Mouse (Mus musculus) limb, embryonic 15.5 days (tissue): ENCODE measurements at regions not wholly inside any gene's neighbourhood (a gene's known extent, or its start where the extent isn't known, plus 50 kb on each side); places are given as distances from the start of the nearest gene placed in this dataset.

Source experiments
- ATAC-seq: fragments of 200-750 bp; cut with Nextera tagmentation; 2 replicates; pipeline ENCODE4 v1.8.0; 2017; ENCODE audit warnings: low read depth, moderate TSS enrichment; ENCODE audit not compliant: insufficient number of reproducible peaks, low FRiP score, low TSS enrichment
- H3K27ac ChIP-seq: fragments of 300-500 bp; sonication (generic); 2 replicates; pipeline ENCODE4 v1.5.1; 2015; ENCODE audit warnings: moderate library complexity, mild to moderate bottlenecking, inconsistent platforms
- H3K27me3 ChIP-seq: fragments of 300-500 bp; sonication (generic); 2 replicates; pipeline ENCODE4 v1.6.1; 2015; ENCODE audit warnings: inconsistent platforms
- H3K36me3 ChIP-seq: fragments of 300-500 bp; sonication (generic); 2 replicates; pipeline ENCODE4 v1.6.1; 2015; ENCODE audit warnings: inconsistent platforms
- H3K4me1 ChIP-seq: fragments of 300-500 bp; sonication (generic); 2 replicates; pipeline ENCODE4 v1.6.1; 2015; ENCODE audit warnings: inconsistent platforms
- H3K4me2 ChIP-seq: fragments of 300-500 bp; sonication (generic); 2 replicates; pipeline ENCODE4 v1.6.1; 2015; ENCODE audit warnings: mild to moderate bottlenecking, inconsistent platforms
- H3K4me3 ChIP-seq: fragments of 300-500 bp; sonication (generic); 2 replicates; pipeline ENCODE4 v1.5.1; 2015; ENCODE audit warnings: mild to moderate bottlenecking, inconsistent platforms
- H3K9ac ChIP-seq: fragments of 300-500 bp; sonication (generic); 2 replicates; pipeline ENCODE4 v1.6.1; 2015; ENCODE audit warnings: inconsistent platforms
- H3K9me3 ChIP-seq: fragments of 300-500 bp; sonication (generic); 2 replicates; pipeline ENCODE4 v1.6.1; 2016; ENCODE audit warnings: inconsistent platforms
- WGBS: fragments of 180-500 bp; shearing (Covaris S2); methylation state at CpG from one replicate; pipeline ENCODE4 v1.1.7; 2015; 5-methylcytosine and 5-hydroxymethylcytosine counted together

GRCm38 (mm10) chr2:171858894-171859293 is 184.4 kb downstream of the Cbln4 start:
- no peak for ATAC-seq
- WGBS, result 73% methylated on average over 5 of the region's 5 CpGs

GRCm38 (mm10) chr2:171856491-171856890 is 186.8 kb downstream of the Cbln4 start:
- Histone ChIP-seq H3K4me1 (no peaks in the 10 kb centered on the region), H3K4me2 (no peak overlapping the region), H3K36me3 (no peaks in the 10 kb centered on the region), H3K9me3 (no peaks in the 10 kb centered on the region), H3K27ac (no peak overlapping the region), H3K27me3 (no peaks in the 10 kb centered on the region), H3K9ac (no peak overlapping the region), H3K4me3 (no peak overlapping the region)
- 82% methylated on average over 8 of the region's 8 CpGs for WGBS
- ATAC-seq, result no peak

More at GRCm38 (mm10) chr2:171858894-171859293, 184.4 kb downstream of the Cbln4 start:
- no peaks in the 10 kb centered on the region for H3K9me3 ChIP-seq
- H3K4me3 ChIP-seq, result no peak overlapping the region
- H3K27ac ChIP-seq, result no peak overlapping the region
- H3K36me3 ChIP-seq, result no peaks in the 10 kb centered on the region
- no peak overlapping the region for H3K4me2 ChIP-seq
- no peak overlapping the region for H3K9ac ChIP-seq
- H3K27me3 ChIP-seq, result no peaks in the 10 kb centered on the region
- H3K4me1 ChIP-seq, result no peaks in the 10 kb centered on the region

- Histone ChIP-seq H3K9ac (no peak overlapping the region), H3K4me2 (no peak overlapping the region), H3K9me3 (no peaks in the 10 kb centered on the region), H3K4me1 (no peaks in the 10 kb centered on the region), H3K27me3 (no peaks in the 10 kb centered on the region), H3K36me3 (no peaks in the 10 kb centered on the region), H3K27ac (no peak overlapping the region), H3K4me3 (no peak overlapping the region)
- no peak for ATAC-seq
- 45% methylated on average over 4 of the region's 4 CpGs for WGBS
These were observed 196.3 kb downstream of the Cbln4 start for GRCm38 (mm10) chr2:171846826-171847492.

GRCm38 (mm10) chr2:171840058-171840713 is 203.1 kb downstream of the Cbln4 start:
- Histone ChIP-seq H3K27me3 (no peaks in the 10 kb centered on the region), H3K4me3 (no peak overlapping the region), H3K27ac (no peak overlapping the region), H3K36me3 (no peaks in the 10 kb centered on the region), H3K4me2 (no peak overlapping the region), H3K4me1 (0 out of 2 replicates have a peak, but pooled peaks cover 3% of the 10 kb centered on the region), H3K9ac (no peak overlapping the region), H3K9me3 (no peaks in the 10 kb centered on the region)
- 52% methylated on average over 14 of the region's 14 CpGs for WGBS
- ATAC-seq, result no peak

- no peaks in the 10 kb centered on the region for H3K36me3 ChIP-seq
- no peak overlapping the region for H3K4me2 ChIP-seq
- no peak overlapping the region for H3K27ac ChIP-seq
- no peaks in the 10 kb centered on the region for H3K27me3 ChIP-seq
- H3K9me3 ChIP-seq, result no peaks in the 10 kb centered on the region
- H3K9ac ChIP-seq, result no peak overlapping the region
- ATAC-seq, result no peak
- H3K4me3 ChIP-seq, result no peak overlapping the region
- H3K4me1 ChIP-seq, result no peaks in the 10 kb centered on the region
- 80% methylated on average over 6 of the region's 6 CpGs for WGBS
These were observed 221.1 kb downstream of the Cbln4 start for GRCm38 (mm10) chr2:171822156-171822555.

- WGBS, result 67% methylated on average over 8 of the region's 8 CpGs
- no peak overlapping the region for H3K27ac ChIP-seq
- ATAC-seq, result no peak
These were observed 224.8 kb downstream of the Cbln4 start for GRCm38 (mm10) chr2:171818504-171818903.

GRCm38 (mm10) chr2:171816685-171817419 is 226.4 kb downstream of the Cbln4 start:
- no peaks in the 10 kb centered on the region for H3K36me3 ChIP-seq
- no peaks in the 10 kb centered on the region for H3K27me3 ChIP-seq
- no peak overlapping the region for H3K27ac ChIP-seq
- H3K9me3 ChIP-seq, result no peaks in the 10 kb centered on the region
- no peak overlapping the region for H3K4me3 ChIP-seq
- no peak overlapping the region for H3K4me2 ChIP-seq
- no peaks in the 10 kb centered on the region for H3K4me1 ChIP-seq
- ATAC-seq, result no peak
- WGBS, result 84% methylated on average over 10 of the region's 10 CpGs
- H3K9ac ChIP-seq, result no peak overlapping the region

More at GRCm38 (mm10) chr2:171818504-171818903, 224.8 kb downstream of the Cbln4 start:
- no peak overlapping the region for H3K9ac ChIP-seq
- H3K4me3 ChIP-seq, result no peak overlapping the region
- no peak overlapping the region for H3K4me2 ChIP-seq
- H3K4me1 ChIP-seq, result no peaks in the 10 kb centered on the region
- H3K27me3 ChIP-seq, result no peaks in the 10 kb centered on the region
- H3K36me3 ChIP-seq, result no peaks in the 10 kb centered on the region
- H3K9me3 ChIP-seq, result no peaks in the 10 kb centered on the region

GRCm38 (mm10) chr2:171812701-171813100 is 230.6 kb downstream of the Cbln4 start:
- Histone ChIP-seq H3K27me3 (no peaks in the 10 kb centered on the region), H3K27ac (no peak overlapping the region), H3K4me2 (no peak overlapping the region), H3K9ac (no peak overlapping the region), H3K36me3 (no peaks in the 10 kb centered on the region), H3K4me1 (no peaks in the 10 kb centered on the region), H3K4me3 (no peak overlapping the region), H3K9me3 (no peaks in the 10 kb centered on the region)
- 53% methylated on average over 3 of the region's 3 CpGs for WGBS
- no peak for ATAC-seq

GRCm38 (mm10) chr2:171805376-171805775 is 237.9 kb downstream of the Cbln4 start:
- no peak overlapping the region for H3K4me3 ChIP-seq
- no peak for ATAC-seq
- H3K27ac ChIP-seq, result no peak overlapping the region
- no peak overlapping the region for H3K9ac ChIP-seq
- no peaks in the 10 kb centered on the region for H3K9me3 ChIP-seq
- 0 out of 2 replicates have a peak, but pooled peaks cover 3% of the 10 kb centered on the region for H3K4me1 ChIP-seq
- no peaks in the 10 kb centered on the region for H3K36me3 ChIP-seq
- no peak overlapping the region for H3K4me2 ChIP-seq
- WGBS, result 39% methylated on average over 5 of the region's 5 CpGs
- H3K27me3 ChIP-seq, result peaks cover 1% of the 10 kb centered on the region; the same call in 1 of the 2 replicates

GRCm38 (mm10) chr2:171800511-171801268 is 242.6 kb downstream of the Cbln4 start:
- H3K27me3 ChIP-seq, result peaks cover 7% of the 10 kb centered on the region; the same call in 1 of the 2 replicates
- 79% methylated on average over 10 of the region's 10 CpGs for WGBS
- no peak for ATAC-seq

GRCm38 (mm10) chr2:171799351-171799750 is 243.9 kb downstream of the Cbln4 start:
- H3K9ac ChIP-seq, result no peak overlapping the region
- ATAC-seq, result no peak
- no peak overlapping the region for H3K27ac ChIP-seq
- H3K9me3 ChIP-seq, result no peaks in the 10 kb centered on the region
- peaks cover 7% of the 10 kb centered on the region; the same call in 1 of the 2 replicates for H3K27me3 ChIP-seq
- H3K4me1 ChIP-seq, result 0 out of 2 replicates have a peak, but pooled peaks cover 5% of the 10 kb centered on the region
- 24% methylated on average over 9 of the region's 9 CpGs for WGBS
- no peak overlapping the region for H3K4me3 ChIP-seq
- no peaks in the 10 kb centered on the region for H3K36me3 ChIP-seq
- H3K4me2 ChIP-seq, result no peak overlapping the region

More at GRCm38 (mm10) chr2:171800511-171801268, 242.6 kb downstream of the Cbln4 start:
- no peak overlapping the region for H3K4me2 ChIP-seq
- no peaks in the 10 kb centered on the region for H3K36me3 ChIP-seq
- H3K9ac ChIP-seq, result no peak overlapping the region
- 0 out of 2 replicates have a peak, but pooled peaks cover 8% of the 10 kb centered on the region for H3K4me1 ChIP-seq
- H3K4me3 ChIP-seq, result no peak overlapping the region
- no peak overlapping the region for H3K27ac ChIP-seq
- H3K9me3 ChIP-seq, result no peaks in the 10 kb centered on the region
